Mouse (Mus musculus): ENCODE measurements around the gene Clec2d. TPM values are rescaled to one million over a fixed set of nuclear protein-coding genes. Genes with fewer than 3 reads are reported as not detected.
"Not testable (repeated sequence)": the region's sequence is repeated elsewhere in the genome, so short reads cannot be mapped to it uniquely, and the experiment has no call there.

Gene Clec2d
- polyA plus RNA-seq, 1 experiment from 2014 or later, result 0.14 TPM

GRCm38 (mm10) chr6:129187816-129188215, 7.4 kb downstream of the Clec2d start:
- H3K9ac ChIP-seq; H3K27me3 ChIP-seq (replicated peaks); H3K4me3 ChIP-seq; H3K4me1 ChIP-seq (replicated peaks); H3K4me2 ChIP-seq; H3K27ac ChIP-seq (ENCODE audit: poor library complexity, severe bottlenecking); H3K9me3 ChIP-seq (replicated peaks); ATAC-seq (ENCODE audit: insufficient number of reproducible peaks, low FRiP score): not testable (repeated sequence)
- H3K36me3 ChIP-seq, result peaks cover 32% of the 10 kb centered on the region
- WGBS, result 88% methylated on average over 3 of the region's 3 CpGs

- 81% methylated on average over 2 of the region's 2 CpGs for WGBS
- H3K36me3 ChIP-seq, result no peaks in the 10 kb centered on the region
- ATAC-seq (ENCODE audit: insufficient number of reproducible peaks, low FRiP score), result no peak
- H3K4me2 ChIP-seq, result no peak overlapping the region
- H3K9me3 ChIP-seq (replicated peaks), result no peaks in the 10 kb centered on the region
- no peak overlapping the region for H3K9ac ChIP-seq
- H3K27ac ChIP-seq (ENCODE audit: poor library complexity, severe bottlenecking), result no peak overlapping the region
- H3K4me3 ChIP-seq, result no peak overlapping the region
- H3K4me1 ChIP-seq (replicated peaks), result no peaks in the 10 kb centered on the region
- H3K27me3 ChIP-seq (replicated peaks), result no peaks in the 10 kb centered on the region
These were observed 13.0 kb downstream of the Clec2d start for GRCm38 (mm10) chr6:129193431-129193830.

- not testable (repeated sequence) for H3K4me2 ChIP-seq; H3K27ac ChIP-seq (ENCODE audit: poor library complexity, severe bottlenecking); H3K9ac ChIP-seq; H3K36me3 ChIP-seq; H3K9me3 ChIP-seq (replicated peaks); H3K27me3 ChIP-seq (replicated peaks); H3K4me3 ChIP-seq; H3K4me1 ChIP-seq (replicated peaks); ATAC-seq (ENCODE audit: insufficient number of reproducible peaks, low FRiP score)
These were observed 19.7 kb downstream of the Clec2d start for GRCm38 (mm10) chr6:129200066-129200465.

GRCm38 (mm10) chr6:129202306-129202705, 21.9 kb downstream of the Clec2d start:
- Histone ChIP-seq H3K9ac (no peak overlapping the region), H3K4me1 (replicated peaks) (no peaks in the 10 kb centered on the region), H3K9me3 (replicated peaks) (peaks cover 3% of the 10 kb centered on the region; the same call in 1 of the 2 replicates), H3K4me3 (no peak overlapping the region), H3K27me3 (replicated peaks) (no peaks in the 10 kb centered on the region), H3K27ac (ENCODE audit: poor library complexity, severe bottlenecking) (no peak overlapping the region), H3K4me2 (no peak overlapping the region), H3K36me3 (no peaks in the 10 kb centered on the region)
- WGBS, result 68% methylated on average over 1 of the region's 1 CpGs
- ATAC-seq (ENCODE audit: insufficient number of reproducible peaks, low FRiP score), result no peak

GRCm38 (mm10) chr6:129204342-129204741, 23.9 kb downstream of the Clec2d start:
- Histone ChIP-seq H3K36me3 (no peaks in the 10 kb centered on the region), H3K4me3 (no peak overlapping the region), H3K4me2 (no peak overlapping the region), H3K27ac (ENCODE audit: poor library complexity, severe bottlenecking) (no peak overlapping the region), H3K9ac (no peak overlapping the region), H3K9me3 (replicated peaks) (peaks cover 3% of the 10 kb centered on the region; the same call in 1 of the 2 replicates), H3K27me3 (replicated peaks) (no peaks in the 10 kb centered on the region), H3K4me1 (replicated peaks) (no peaks in the 10 kb centered on the region)
- no peak for ATAC-seq (ENCODE audit: insufficient number of reproducible peaks, low FRiP score)
- 74% methylated on average over 1 of the region's 1 CpGs for WGBS

GRCm38 (mm10) chr6:129204838-129205237, 24.4 kb downstream of the Clec2d start:
- peaks cover 3% of the 10 kb centered on the region; the same call in 1 of the 2 replicates for H3K9me3 ChIP-seq (replicated peaks)
- H3K4me3 ChIP-seq, result no peak overlapping the region
- H3K27ac ChIP-seq (ENCODE audit: poor library complexity, severe bottlenecking), result no peak overlapping the region
- no peak overlapping the region for H3K9ac ChIP-seq
- no peaks in the 10 kb centered on the region for H3K36me3 ChIP-seq
- no peaks in the 10 kb centered on the region for H3K27me3 ChIP-seq (replicated peaks)
- no peak for ATAC-seq (ENCODE audit: insufficient number of reproducible peaks, low FRiP score)
- no peaks in the 10 kb centered on the region for H3K4me1 ChIP-seq (replicated peaks)
- WGBS, result 80% methylated on average over 3 of the region's 3 CpGs
- no peak overlapping the region for H3K4me2 ChIP-seq

GRCm38 (mm10) chr6:129208891-129209519, 28.6 kb downstream of the Clec2d start:
- Histone ChIP-seq H3K36me3 (no peaks in the 10 kb centered on the region), H3K9ac (no peak overlapping the region), H3K4me1 (replicated peaks) (no peaks in the 10 kb centered on the region), H3K9me3 (replicated peaks) (no peaks in the 10 kb centered on the region), H3K4me3 (no peak overlapping the region), H3K27me3 (replicated peaks) (no peaks in the 10 kb centered on the region), H3K4me2 (no peak overlapping the region), H3K27ac (ENCODE audit: poor library complexity, severe bottlenecking) (no peak overlapping the region)
- WGBS, result 74% methylated on average over 5 of the region's 5 CpGs
- ATAC-seq (ENCODE audit: insufficient number of reproducible peaks, low FRiP score), result no peak

- ATAC-seq (ENCODE audit: insufficient number of reproducible peaks, low FRiP score), result no peak
- H3K27ac ChIP-seq (ENCODE audit: poor library complexity, severe bottlenecking), result no peak overlapping the region
These were observed 29.5 kb downstream of the Clec2d start for GRCm38 (mm10) chr6:129209785-129210446.

GRCm38 (mm10) chr6:129210447-129210790, 30.0 kb downstream of the Clec2d start:
- Histone ChIP-seq H3K36me3 (no peaks in the 10 kb centered on the region), H3K4me1 (replicated peaks) (no peaks in the 10 kb centered on the region), H3K9me3 (replicated peaks) (no peaks in the 10 kb centered on the region), H3K27me3 (replicated peaks) (no peaks in the 10 kb centered on the region), H3K4me2 (no peak overlapping the region), H3K27ac (ENCODE audit: poor library complexity, severe bottlenecking) (no peak overlapping the region), H3K4me3 (no peak overlapping the region), H3K9ac (no peak overlapping the region)
- ATAC-seq (ENCODE audit: insufficient number of reproducible peaks, low FRiP score), result no peak
- WGBS, result 51% methylated on average over 4 of the region's 4 CpGs

More at GRCm38 (mm10) chr6:129209785-129210446, 29.5 kb downstream of the Clec2d start:
- no peaks in the 10 kb centered on the region for H3K4me1 ChIP-seq (replicated peaks)
- no peak overlapping the region for H3K4me2 ChIP-seq
- H3K9me3 ChIP-seq (replicated peaks), result no peaks in the 10 kb centered on the region
- 68% methylated on average over 1 of the region's 1 CpGs for WGBS
- no peaks in the 10 kb centered on the region for H3K27me3 ChIP-seq (replicated peaks)
- H3K36me3 ChIP-seq, result no peaks in the 10 kb centered on the region
- no peak overlapping the region for H3K4me3 ChIP-seq
- H3K9ac ChIP-seq, result no peak overlapping the region

GRCm38 (mm10) chr6:129212421-129213195, 32.2 kb downstream of the Clec2d start:
- H3K4me3 ChIP-seq, result no peak overlapping the region
- no peak overlapping the region for H3K4me2 ChIP-seq
- ATAC-seq (ENCODE audit: insufficient number of reproducible peaks, low FRiP score), result no peak
- H3K36me3 ChIP-seq, result no peaks in the 10 kb centered on the region
- H3K27ac ChIP-seq (ENCODE audit: poor library complexity, severe bottlenecking), result no peak overlapping the region
- no peaks in the 10 kb centered on the region for H3K27me3 ChIP-seq (replicated peaks)
- no peaks in the 10 kb centered on the region for H3K9me3 ChIP-seq (replicated peaks)
- no peak overlapping the region for H3K9ac ChIP-seq
- peaks cover 3% of the 10 kb centered on the region; the same call in 1 of the 2 replicates for H3K4me1 ChIP-seq (replicated peaks)

GRCm38 (mm10) chr6:129213497-129213896, 33.1 kb downstream of the Clec2d start:
- 58% methylated on average over 1 of the region's 1 CpGs for WGBS
- Histone ChIP-seq H3K4me2 (no peak overlapping the region), H3K4me1 (replicated peaks) (peaks cover 3% of the 10 kb centered on the region; the same call in 1 of the 2 replicates), H3K9ac (no peak overlapping the region), H3K27ac (ENCODE audit: poor library complexity, severe bottlenecking) (no peak overlapping the region), H3K9me3 (replicated peaks) (no peaks in the 10 kb centered on the region), H3K36me3 (no peaks in the 10 kb centered on the region), H3K27me3 (replicated peaks) (no peaks in the 10 kb centered on the region), H3K4me3 (no peak overlapping the region)
- no peak for ATAC-seq (ENCODE audit: insufficient number of reproducible peaks, low FRiP score)

All from heart, embryonic 12.5 days (tissue).